Mouse (Mus musculus) limb, embryonic 10.5 days (tissue): ENCODE results near the gene Ddb1. TPM values are rescaled to one million over a fixed set of nuclear protein-coding genes. Genes with fewer than 3 reads are reported as not detected.

Experiments
- DNase-seq: peaks from one replicate; pipeline ENCODE4 v3.0.0-alpha.2; 2017; ENCODE audit warnings: low spot score
- H3K27ac ChIP-seq: fragments of 300-500 bp; sonication (generic); 2 replicates; pipeline ENCODE4 v1.5.1; 2016; ENCODE audit warnings: mild to moderate bottlenecking
- H3K27me3 ChIP-seq: fragments of 300-500 bp; sonication (generic); 2 replicates; pipeline ENCODE4 v1.6.1; 2016; ENCODE audit warnings: low read depth, mild to moderate bottlenecking; ENCODE audit not compliant: poor library complexity, severe bottlenecking
- H3K36me3 ChIP-seq: fragments of 300-500 bp; sonication (generic); 2 replicates; pipeline ENCODE4 v1.6.1; 2016; ENCODE audit warnings: mild to moderate bottlenecking, moderate library complexity
- H3K4me1 ChIP-seq: fragments of 300-500 bp; sonication (generic); 2 replicates; pipeline ENCODE4 v1.6.1; 2016
- H3K4me3 ChIP-seq: fragments of 300-500 bp; sonication (generic); 2 replicates; pipeline ENCODE4 v1.5.1; 2016; ENCODE audit warnings: mild to moderate bottlenecking, moderate library complexity
- H3K9me3 ChIP-seq: fragments of 300-500 bp; sonication (generic); replicated peaks from 2 replicates; pipeline ENCODE4 v1.6.1; 2016; ENCODE audit warnings: mild to moderate bottlenecking
- WGBS: fragments of 180-500 bp; shearing (Covaris S2); methylation state at CpG from one replicate; pipeline ENCODE4 v1.1.7; 2016; 5-methylcytosine and 5-hydroxymethylcytosine counted together
- polyA plus RNA-seq: library from polyadenylated mRNA; unstranded; fragments of >200 nt; fragmentation: Nextera tagmentation; extraction: Ambion mirVana; gene quantifications from 2 replicates; pipeline ENCODE4 v1.2.1, GENCODE M21; 2016

Ddb1 gene
- polyA plus RNA-seq, 1 experiment from 2014 or later, result 508 TPM

DNA sequence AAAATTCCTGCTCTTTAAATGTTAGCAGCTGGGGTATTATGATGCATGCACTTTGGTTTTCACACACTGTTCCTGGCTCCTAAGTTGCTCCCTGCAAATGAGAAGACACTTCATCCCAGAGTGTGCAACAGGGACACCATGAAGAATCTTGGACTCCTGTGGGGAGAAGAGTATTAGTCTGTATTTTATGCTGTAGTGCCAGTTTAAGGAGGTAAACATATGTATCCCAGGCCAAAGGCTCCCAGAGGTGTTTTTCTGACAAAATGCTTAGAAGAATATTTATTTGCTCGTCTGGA lies 73.6 kb downstream of the Ddb1 start:
- DNase-seq, result no peak
- H3K9me3 ChIP-seq, result no peaks in the 10 kb centered on the region
- H3K4me1 ChIP-seq, result no peaks in the 10 kb centered on the region
- no peaks in the 10 kb centered on the region for H3K27me3 ChIP-seq
- 70% methylated on average over 1 of the region's 1 CpGs for whole genome bisulfite sequencing
- no peak overlapping the region for H3K4me3 ChIP-seq
- no peaks in the 10 kb centered on the region for H3K36me3 ChIP-seq
- H3K27ac ChIP-seq, result no peak overlapping the region

Other genes with a start within 250 kb of the Ddb1 start
- 0.33 and 0.41 TPM in 2 replicates for gene Syt7, start 216.2 kb upstream of the Ddb1 start, polyA plus RNA-seq
- gene Lrrc10b, start 147.9 kb upstream of the Ddb1 start, polyA plus RNA-seq, result 0.11 TPM in 1 of 2 replicates, not detected in the other
- not detected in 2 replicates for gene Ppp1r32, start 122.4 kb upstream of the Ddb1 start, polyA plus RNA-seq
- gene Cpsf7, start 80.1 kb upstream of the Ddb1 start, polyA plus RNA-seq, result 53.7 and 58.2 TPM in 2 replicates
- gene Sdhaf2, start 79.2 kb upstream of the Ddb1 start, polyA plus RNA-seq, result 64.7 and 70.2 TPM in 2 replicates
- gene Tmem216, start 49.1 kb upstream of the Ddb1 start, polyA plus RNA-seq, result 60.0 and 62.2 TPM in 2 replicates
- 14.0 and 16.3 TPM in 2 replicates for gene Cyb561a3, start 28.2 kb upstream of the Ddb1 start, polyA plus RNA-seq
- 52.2 and 55.5 TPM in 2 replicates for gene Tmem138, start 28.0 kb upstream of the Ddb1 start, polyA plus RNA-seq
- 19.7 and 22.8 TPM in 2 replicates for gene Tkfc, start 327 bp downstream of the Ddb1 start, polyA plus RNA-seq
- 1.8 and 2.8 TPM in 2 replicates for gene Vwce, start 28.9 kb downstream of the Ddb1 start, polyA plus RNA-seq
- not detected in 2 replicates for gene Pga5, start 72.7 kb downstream of the Ddb1 start, polyA plus RNA-seq
- 34.3 and 37.7 TPM in 2 replicates for gene Vps37c, start 83.4 kb downstream of the Ddb1 start, polyA plus RNA-seq
- gene Cd5, start 133.7 kb downstream of the Ddb1 start, polyA plus RNA-seq, result 0.06 and 0.26 TPM in 2 replicates
- 0.05 TPM in 1 of 2 replicates, not detected in the other for gene Cd6, start 224.7 kb downstream of the Ddb1 start, polyA plus RNA-seq
- 0.20 and 0.28 TPM in 2 replicates for gene Slc15a3, start 234.4 kb downstream of the Ddb1 start, polyA plus RNA-seq